Mouse (Mus musculus) neural tube, embryonic 14.5 days (tissue): ENCODE results near the gene Tnfrsf13c. TPM values are rescaled to one million over a fixed set of nuclear protein-coding genes. Genes with fewer than 3 reads are reported as not detected.

Experiments used
- ATAC-seq: fragments of 200-750 bp; cut with Nextera tagmentation; 2 replicates; pipeline ENCODE4 v1.8.0; 2017; ENCODE audit warnings: low read depth, mild to moderate bottlenecking, moderate TSS enrichment, moderate library complexity
- H3K27ac ChIP-seq: fragments of 300-500 bp; sonication (generic); 2 replicates; pipeline ENCODE4 v1.5.1; 2014; ENCODE audit warnings: low read depth, mild to moderate bottlenecking, control low read depth, low read length, moderate library complexity, mixed read lengths
- H3K27me3 ChIP-seq: fragments of 300-500 bp; sonication (generic); 2 replicates; pipeline ENCODE4 v1.6.1; 2014; ENCODE audit warnings: low read length; ENCODE audit not compliant: control insufficient read depth, insufficient read depth
- H3K36me3 ChIP-seq: fragments of 300-500 bp; sonication (generic); 2 replicates; pipeline ENCODE4 v1.6.1; 2014; ENCODE audit warnings: low read length, mixed read lengths; ENCODE audit not compliant: control insufficient read depth, insufficient read depth
- H3K4me1 ChIP-seq: fragments of 300-500 bp; sonication (generic); 2 replicates; pipeline ENCODE4 v1.6.1; 2014; ENCODE audit warnings: low read length; ENCODE audit not compliant: control insufficient read depth, insufficient read depth
- H3K4me2 ChIP-seq: fragments of 300-500 bp; sonication (generic); 2 replicates; pipeline ENCODE4 v1.6.1; 2014; ENCODE audit warnings: mild to moderate bottlenecking, low read depth, low read length, control low read depth
- H3K4me3 ChIP-seq: fragments of 300-500 bp; sonication (generic); 2 replicates; pipeline ENCODE4 v1.5.1; 2014; ENCODE audit warnings: low read depth, low read length, control low read depth, mixed read lengths
- H3K9ac ChIP-seq: fragments of 300-500 bp; sonication (generic); replicated peaks from 2 replicates; pipeline ENCODE4 v1.6.1; 2014; ENCODE audit warnings: low read depth, mild to moderate bottlenecking, control low read depth, low read length, mixed read lengths
- H3K9me3 ChIP-seq: fragments of 300-500 bp; sonication (generic); 2 replicates; pipeline ENCODE4 v1.6.1; 2016; ENCODE audit warnings: low read length; ENCODE audit not compliant: control insufficient read depth
- WGBS: fragments of 180-500 bp; shearing (Covaris S2); extraction: QIAGEN DNeasy Blood & Tissue Kit; methylation state at CpG from one replicate; pipeline ENCODE4 v1.1.7; 2014; 5-methylcytosine and 5-hydroxymethylcytosine counted together
- polyA plus RNA-seq: library from polyadenylated mRNA; unstranded; fragments of >200 nt; fragmentation: Nextera tagmentation; extraction: Ambion mirVana; gene quantifications from 2 replicates; pipeline ENCODE4 v1.2.1, GENCODE M21; 2014

The Tnfrsf13c gene
- polyA plus RNA-seq, 1 experiment from 2014 or later: 1.4 TPM

DNA sequence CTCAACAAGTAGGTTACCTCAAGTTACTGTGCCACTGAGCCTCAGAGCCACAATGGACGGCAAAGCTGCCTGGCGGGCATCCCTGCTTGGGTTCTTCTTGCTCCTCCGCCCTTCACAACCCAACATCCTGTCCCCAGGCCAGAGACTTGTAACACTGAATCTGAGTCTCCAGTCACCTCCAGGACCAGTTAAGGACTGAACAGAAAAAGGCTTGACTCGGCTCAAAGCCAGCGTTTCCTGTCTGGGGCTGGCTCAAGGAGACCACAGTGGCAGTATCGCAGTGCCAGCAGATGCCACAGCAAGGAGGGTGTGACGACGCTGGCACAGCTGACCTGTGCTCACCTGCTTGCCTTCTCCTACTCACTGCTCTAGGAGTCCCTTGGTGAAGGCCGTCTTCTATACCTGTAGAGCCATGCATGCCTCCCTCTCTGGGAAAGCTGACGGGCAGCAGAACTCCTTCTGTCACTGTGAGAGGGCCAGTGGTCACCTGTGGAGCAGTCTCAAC, 26.9 kb downstream of the Tnfrsf13c start:
- Histone ChIP-seq H3K4me1 (no peaks in the 10 kb centered on the region), H3K36me3 (peaks cover 90% of the 10 kb centered on the region), H3K4me3 (no peak overlapping the region), H3K27me3 (no peaks in the 10 kb centered on the region), H3K9ac (no peak overlapping the region), H3K4me2 (no peak overlapping the region), H3K27ac (no peak overlapping the region), H3K9me3 (no peaks in the 10 kb centered on the region)
- WGBS: 92% methylated on average over 10 of the region's 10 CpGs
- no peak for ATAC-seq

DNA sequence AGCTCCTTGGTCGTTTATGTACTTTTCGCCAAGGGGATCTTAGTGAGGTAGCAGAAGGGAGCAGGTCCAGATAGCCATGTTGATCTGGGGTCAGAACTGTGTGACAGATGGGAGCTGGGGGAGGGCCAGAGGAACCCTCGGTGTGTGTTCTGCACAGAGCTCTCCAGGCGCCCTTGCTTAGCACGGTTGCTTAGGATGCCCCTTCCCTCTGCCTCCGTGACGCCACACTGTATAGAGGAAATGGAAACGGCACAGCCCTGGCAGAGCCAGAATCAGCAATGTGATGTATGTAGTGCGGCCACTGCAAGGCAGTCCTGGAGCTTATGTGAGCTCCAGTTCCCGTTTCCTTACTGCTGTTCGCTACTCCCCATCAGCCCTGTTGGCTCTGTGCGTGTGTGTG, 27.9 kb downstream of the Tnfrsf13c start:
- WGBS: 89% methylated on average over 12 of the region's 12 CpGs
- no peaks in the 10 kb centered on the region for H3K9me3 ChIP-seq
- H3K27ac ChIP-seq: no peak overlapping the region
- no peaks in the 10 kb centered on the region for H3K27me3 ChIP-seq
- H3K4me3 ChIP-seq: no peak overlapping the region
- no peak for ATAC-seq
- H3K36me3 ChIP-seq: peaks cover 86% of the 10 kb centered on the region
- H3K4me1 ChIP-seq: no peaks in the 10 kb centered on the region
- no peak overlapping the region for H3K9ac ChIP-seq
- H3K4me2 ChIP-seq: no peak overlapping the region

DNA sequence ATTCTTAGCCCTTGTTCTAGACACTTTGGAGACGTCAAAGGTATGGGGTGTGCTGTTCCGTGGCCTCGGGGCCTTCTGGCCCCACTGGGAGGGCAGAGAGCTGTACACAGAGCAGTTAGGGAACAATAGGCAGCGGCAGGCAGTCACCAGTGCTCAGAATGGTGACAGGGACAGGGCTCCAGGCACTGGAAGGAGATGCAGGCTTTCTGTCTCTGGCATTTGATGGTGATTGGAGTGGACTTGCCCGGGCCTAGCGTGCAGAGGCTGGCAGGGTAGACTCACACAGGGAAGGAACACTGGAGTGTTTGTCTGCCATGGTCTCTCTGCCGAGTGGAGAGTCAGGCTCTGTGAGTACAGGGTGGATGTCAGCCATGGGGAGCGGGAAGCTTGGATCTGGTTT, 31.6 kb downstream of the Tnfrsf13c start:
- Histone ChIP-seq H3K9me3 (no peaks in the 10 kb centered on the region), H3K9ac (no peak overlapping the region), H3K27me3 (no peaks in the 10 kb centered on the region), H3K4me3 (no peak overlapping the region), H3K4me1 (no peaks in the 10 kb centered on the region), H3K4me2 (no peak overlapping the region), H3K27ac (no peak overlapping the region), H3K36me3 (peaks cover 63% of the 10 kb centered on the region)
- WGBS: 82% methylated on average over 8 of the region's 8 CpGs
- ATAC-seq: no peak

DNA sequence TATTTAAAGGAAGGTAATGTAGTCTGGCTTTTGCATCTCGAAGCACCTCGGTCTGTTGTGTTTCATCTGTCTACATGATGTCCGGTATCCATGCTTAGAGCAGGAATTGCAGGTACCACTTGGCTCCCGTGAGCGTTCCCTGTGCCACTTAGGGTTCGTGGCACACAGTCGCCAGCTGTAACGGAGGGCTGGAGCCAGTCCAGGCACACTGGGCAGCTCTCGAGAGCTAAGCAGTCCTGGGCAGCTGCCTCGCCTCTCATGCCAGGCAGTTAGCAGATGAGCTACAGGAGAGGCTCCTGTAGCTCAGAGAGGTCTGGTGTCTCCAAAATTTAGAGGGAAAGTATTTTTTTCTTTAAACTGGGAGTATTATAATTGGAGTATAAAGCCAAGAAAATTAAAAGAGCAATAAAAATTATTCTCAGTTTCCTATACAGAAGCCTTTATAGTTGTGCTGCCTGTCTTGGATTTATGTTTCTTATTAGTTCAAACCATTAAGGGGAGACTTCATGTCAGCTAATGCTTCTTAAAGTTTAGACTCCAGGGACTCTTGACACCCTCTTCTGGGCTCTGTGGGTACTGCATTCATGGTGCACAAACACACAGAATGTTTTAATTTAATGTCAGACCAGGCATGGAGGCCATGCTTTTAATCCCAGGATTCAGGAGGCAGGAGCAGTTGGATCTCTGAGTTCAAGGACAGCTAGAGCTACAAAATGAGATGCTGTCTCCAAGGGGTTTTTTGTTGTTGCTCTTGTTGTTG, 35.5 kb downstream of the Tnfrsf13c start:
- no peak for ATAC-seq
- WGBS: 93% methylated on average over 10 of the region's 10 CpGs

DNA sequence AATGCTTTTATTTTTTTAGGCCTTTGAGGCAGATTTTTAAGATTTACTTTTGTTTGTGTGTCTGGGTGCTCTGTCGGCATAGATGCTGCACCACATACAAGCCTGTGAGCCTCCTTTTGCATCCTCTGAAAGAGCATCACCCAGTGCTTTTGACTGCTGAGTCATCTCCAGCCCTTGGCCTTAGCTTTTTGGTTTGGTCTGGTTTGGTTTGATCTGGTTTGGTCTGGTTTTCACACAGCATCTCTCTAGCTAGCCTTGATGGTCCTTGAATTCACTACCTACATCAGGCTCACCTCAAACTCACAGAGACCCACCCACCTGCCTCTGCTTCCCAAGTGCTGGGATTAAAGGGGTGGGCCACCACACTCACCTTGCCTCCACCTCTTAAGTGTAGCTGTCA, 36.2 kb downstream of the Tnfrsf13c start:
- Histone ChIP-seq H3K27ac (no peak overlapping the region), H3K4me3 (no peak overlapping the region), H3K9me3 (no peaks in the 10 kb centered on the region), H3K4me1 (no peaks in the 10 kb centered on the region), H3K4me2 (no peak overlapping the region), H3K9ac (no peak overlapping the region), H3K27me3 (no peaks in the 10 kb centered on the region), H3K36me3 (peaks cover 61% of the 10 kb centered on the region)
- WGBS: 80% methylated on average over 1 of the region's 1 CpGs
- ATAC-seq: no peak

More for the DNA sequence above, 35.5 kb downstream of the Tnfrsf13c start:
- Histone ChIP-seq H3K36me3 (peaks cover 61% of the 10 kb centered on the region), H3K9ac (no peak overlapping the region), H3K9me3 (no peaks in the 10 kb centered on the region), H3K27ac (no peak overlapping the region), H3K4me2 (no peak overlapping the region), H3K27me3 (no peaks in the 10 kb centered on the region), H3K4me3 (no peak overlapping the region), H3K4me1 (no peaks in the 10 kb centered on the region)

DNA sequence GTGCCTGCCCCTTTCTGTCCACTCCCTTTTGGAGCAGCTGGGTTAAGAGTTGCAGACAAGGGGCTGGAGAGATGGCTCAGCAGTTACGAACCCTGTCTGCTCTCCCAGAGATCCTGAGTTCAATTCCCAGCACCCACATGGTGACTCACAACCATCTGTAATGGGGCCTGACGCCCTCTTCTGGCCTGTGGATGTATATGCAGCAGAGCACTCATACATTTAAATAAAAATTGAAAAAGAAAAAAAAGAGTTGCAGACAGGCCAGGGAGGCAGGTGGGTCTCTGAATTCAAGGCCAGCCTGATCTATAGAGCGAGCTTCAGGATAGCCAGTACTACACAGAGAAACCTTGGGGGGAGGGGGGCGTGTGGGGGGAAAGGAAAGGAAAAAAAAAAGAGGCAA, 36.8 kb downstream of the Tnfrsf13c start:
- ATAC-seq: no peak
- Histone ChIP-seq H3K4me2 (no peak overlapping the region), H3K27me3 (no peaks in the 10 kb centered on the region), H3K9me3 (no peaks in the 10 kb centered on the region), H3K27ac (no peak overlapping the region), H3K4me1 (no peaks in the 10 kb centered on the region), H3K36me3 (peaks cover 60% of the 10 kb centered on the region), H3K4me3 (no peak overlapping the region), H3K9ac (no peak overlapping the region)
- 90% methylated on average over 4 of the region's 4 CpGs for WGBS

DNA sequence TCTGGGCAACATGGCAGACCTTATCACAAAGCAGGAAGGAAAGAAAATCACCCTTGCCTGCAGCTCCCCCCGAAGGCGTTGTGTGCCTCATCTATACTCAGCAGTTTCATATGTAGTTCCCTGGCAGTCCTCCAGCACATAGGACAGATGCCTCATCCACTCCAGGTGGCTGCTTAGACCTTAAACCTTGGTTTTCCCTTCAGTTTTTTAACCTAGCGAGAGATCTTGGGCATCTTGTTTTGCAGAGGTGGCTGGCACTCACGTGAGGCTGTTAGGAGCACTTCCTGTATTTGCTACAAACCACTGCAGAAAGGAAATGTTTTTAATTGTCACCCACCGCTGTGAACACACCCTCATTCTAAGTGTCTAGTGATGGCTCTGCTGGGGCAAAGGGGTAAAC, 37.2 kb downstream of the Tnfrsf13c start:
- 90% methylated on average over 5 of the region's 5 CpGs for WGBS
- H3K36me3 ChIP-seq: peaks cover 63% of the 10 kb centered on the region
- H3K27me3 ChIP-seq: no peaks in the 10 kb centered on the region
- no peak overlapping the region for H3K4me2 ChIP-seq
- H3K9ac ChIP-seq: no peak overlapping the region
- ATAC-seq: no peak
- H3K4me3 ChIP-seq: no peak overlapping the region
- peaks cover 3% of the 10 kb centered on the region; the same call in 1 of the 2 replicates for H3K9me3 ChIP-seq
- H3K27ac ChIP-seq: no peak overlapping the region
- no peaks in the 10 kb centered on the region for H3K4me1 ChIP-seq

DNA sequence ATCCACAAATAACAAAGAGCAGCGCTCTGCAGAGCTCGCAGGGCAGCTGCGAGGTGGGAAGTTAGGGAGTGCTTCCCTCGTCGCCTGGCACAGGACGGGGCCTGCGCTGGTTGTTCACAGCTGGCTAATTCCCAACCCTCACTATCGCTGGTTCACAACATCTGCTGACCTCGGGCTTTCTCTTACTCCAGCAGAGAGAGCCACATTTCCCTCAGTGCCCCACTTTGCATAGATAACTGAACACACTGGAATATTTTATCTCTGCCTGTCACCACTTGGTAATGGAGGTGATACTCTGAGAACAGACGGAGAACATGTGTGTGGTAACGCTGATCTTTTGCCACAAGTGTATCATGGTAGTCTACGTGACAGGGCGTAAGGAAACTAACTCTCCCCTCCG, 38.0 kb downstream of the Tnfrsf13c start:
- H3K9me3 ChIP-seq: peaks cover 3% of the 10 kb centered on the region; the same call in 1 of the 2 replicates
- H3K4me1 ChIP-seq: no peaks in the 10 kb centered on the region
- ATAC-seq: no peak
- H3K4me3 ChIP-seq: no peak overlapping the region
- no peak overlapping the region for H3K4me2 ChIP-seq
- peaks cover 69% of the 10 kb centered on the region for H3K36me3 ChIP-seq
- no peaks in the 10 kb centered on the region for H3K27me3 ChIP-seq
- H3K27ac ChIP-seq: no peak overlapping the region
- WGBS: 83% methylated on average over 14 of the region's 14 CpGs
- H3K9ac ChIP-seq: no peak overlapping the region

DNA sequence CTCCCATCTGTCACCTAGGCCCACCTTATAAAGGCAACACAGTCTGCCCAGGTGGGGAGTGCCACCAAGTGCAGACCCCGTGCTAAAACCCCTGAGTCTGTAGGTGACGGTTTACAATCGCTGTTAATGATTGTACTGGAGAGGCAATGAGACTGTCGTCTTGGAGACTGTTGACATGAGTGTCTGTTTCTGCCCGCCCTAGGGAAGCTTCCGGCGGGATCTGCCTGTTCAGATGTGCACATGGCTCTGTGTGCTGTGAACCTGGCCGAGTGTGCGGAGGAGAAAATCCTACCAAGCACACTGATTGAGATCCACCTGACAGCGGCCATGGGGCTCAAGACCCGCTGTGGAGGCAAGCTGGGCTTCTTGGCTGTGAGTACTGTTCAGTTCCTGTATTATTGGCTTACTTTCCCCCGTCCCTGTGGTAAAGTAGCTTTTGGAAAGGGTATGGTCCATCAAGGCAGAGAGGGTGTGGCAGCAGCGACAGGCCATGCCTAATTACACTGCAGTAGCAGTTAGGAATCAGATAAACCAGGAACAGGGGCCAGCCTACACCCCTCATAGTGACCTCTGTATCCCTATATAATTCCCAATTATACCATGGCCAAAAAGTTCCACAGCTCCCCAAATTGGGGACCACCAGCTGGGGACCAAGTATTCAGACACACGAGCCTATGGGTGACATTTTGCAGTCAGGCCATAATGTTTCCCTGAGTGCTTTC, 38.9 kb downstream of the Tnfrsf13c start:
- Histone ChIP-seq H3K27me3 (no peaks in the 10 kb centered on the region), H3K4me2 (no peak overlapping the region), H3K9ac (no peak overlapping the region), H3K36me3 (peaks cover 78% of the 10 kb centered on the region), H3K4me1 (no peaks in the 10 kb centered on the region), H3K27ac (no peak overlapping the region), H3K4me3 (no peak overlapping the region), H3K9me3 (peaks cover 3% of the 10 kb centered on the region; the same call in 1 of the 2 replicates)
- WGBS: 87% methylated on average over 14 of the region's 14 CpGs
- no peak for ATAC-seq
